Mouse (Mus musculus) spleen, adult 2 months (tissue): Measurements from ENCODE around the gene H2-DMb2.

ENCODE experiments used
- CTCF ChIP-seq: fragments of 200-500 bp; IDR thresholded peaks from 2 replicates; pipeline ENCODE4 v1.5.1; 2011; ENCODE audit warnings: mild to moderate bottlenecking, inconsistent platforms; ENCODE audit not compliant: insufficient read depth, insufficient read length, insufficient replicate concordance; ENCODE audit errors: extremely low read depth
- POLR2A ChIP-seq: fragments of 200-500 bp; IDR thresholded peaks from 2 replicates; pipeline ENCODE4 v1.6.1; 2011; ENCODE audit warnings: low read depth, low read length, inconsistent platforms

DNA sequence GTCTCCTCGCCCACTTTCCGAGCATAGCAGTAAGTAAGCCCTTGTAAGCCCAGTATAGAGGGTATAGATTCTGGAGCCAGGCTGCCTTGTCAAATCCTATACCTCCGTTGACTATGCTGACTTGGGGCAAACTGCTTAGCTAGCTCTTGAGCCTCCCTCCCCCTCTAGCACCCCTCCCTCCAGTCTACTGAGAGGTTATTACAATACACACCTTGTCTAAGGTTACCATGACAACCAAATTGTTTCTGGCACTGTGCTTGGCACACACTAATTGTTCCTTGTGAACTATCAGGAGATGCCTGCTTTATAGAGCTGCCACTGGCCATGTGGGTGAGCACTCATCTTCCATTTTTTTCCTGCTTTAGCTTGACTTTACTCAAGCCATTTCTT lies 33.3 kb upstream of the H2-DMb2 start:
- no peak for TF ChIP-seq CTCF
- no peak for TF ChIP-seq POLR2A
